9 mouse cellular contexts compared by ENCODE assay signal in genomic region chr9:62560006-62560405, GRCm38 (mm10). TPM values are rescaled to one million over a fixed set of nuclear protein-coding genes. Genes with fewer than 3 reads are reported as not detected.
A peak's percentile ranks its signal among the peaks of the same experiment; 100 is the strongest.
DNase-seq lines count a peak whose midpoint lies in the region; ATAC-seq lines count a peak whose summit lies in the region.
"Had no signal": no experiment of that assay in that cellular context is flagged by ENCODE, and none has a peak within 500 bp of the region (broad histone marks: within the 10 kb centered on the region; RNA-seq: fewer than 3 reads in every experiment).

No protein-coding gene starts in this region.

- DNase-seq in urinary bladder, adult 18-20 months (ENCODE audit: low spot score in 2 of 2) = peak; percentile 16 to 80
- no peak for DNase-seq in urinary bladder, postnatal 10 days (ENCODE audit: low spot score)
- DNase-seq in gastrocnemius, adult 18-20 months (ENCODE audit: low spot score) = peak; percentile 89
- peak; percentile 76 to 79 for DNase-seq in heart, postnatal 36 days
- DNase-seq in urinary bladder, postnatal 4 days (ENCODE audit: low spot score in 2 of 2) = peak; percentile 68 to 72
- DNase-seq in forebrain, embryonic 11.5 days (ENCODE audit: low spot score) = no peak

- H3K4me2 ChIP-seq in lung, embryonic 15.5 days = no peak overlapping the region
- H3K4me2 ChIP-seq in forebrain, embryonic 11.5 days (ENCODE audit: low read depth, low read length, severe bottlenecking) = no peak overlapping the region

- H3K27ac ChIP-seq in lung, embryonic 15.5 days = no peak overlapping the region
- no peak overlapping the region for H3K27ac ChIP-seq in forebrain, embryonic 11.5 days (ENCODE audit: low read depth, low read length)

- intact Hi-C loops in heart, postnatal 36 days (cut with DNase I) = no loop called here

- no peaks in the 10 kb centered on the region for H3K4me1 ChIP-seq in lung, embryonic 15.5 days
- H3K4me1 ChIP-seq in forebrain, embryonic 11.5 days (replicated peaks; ENCODE audit: control insufficient read depth, insufficient read depth, low read length) = no peaks in the 10 kb centered on the region; the same call in 1 of the 2 replicates

- no peak overlapping the region for H3K4me3 ChIP-seq in lung, embryonic 15.5 days
- no peak overlapping the region for H3K4me3 ChIP-seq in forebrain, embryonic 11.5 days (ENCODE audit: low read depth, low read length)
- H3K4me3 ChIP-seq: erythroblast, embryonic 14.5 days had no signal

- no peaks in the 10 kb centered on the region for H3K27me3 ChIP-seq in lung, embryonic 15.5 days
- H3K27me3 ChIP-seq in forebrain, embryonic 11.5 days (ENCODE audit: control insufficient read depth, insufficient read depth, low read length) = no peaks in the 10 kb centered on the region

- no peaks in the 10 kb centered on the region for H3K9me3 ChIP-seq in lung, embryonic 15.5 days
- H3K9me3 ChIP-seq in forebrain, embryonic 11.5 days (ENCODE audit: control insufficient read depth, low read length) = no peaks in the 10 kb centered on the region

- WGBS in lung, embryonic 15.5 days = 31% methylated on average over 5 of the region's 5 CpGs
- WGBS in forebrain, embryonic 11.5 days = 69% methylated on average over 5 of the region's 5 CpGs

- H3K9ac ChIP-seq in lung, embryonic 15.5 days = no peak overlapping the region
- no peak overlapping the region for H3K9ac ChIP-seq in forebrain, embryonic 11.5 days (ENCODE audit: low read length)

- no peaks in the 10 kb centered on the region for H3K36me3 ChIP-seq in lung, embryonic 15.5 days
- no peaks in the 10 kb centered on the region for H3K36me3 ChIP-seq in forebrain, embryonic 11.5 days (ENCODE audit: control insufficient read depth, insufficient read depth, low read length)

- ATAC-seq in lung, embryonic 15.5 days (ENCODE audit: borderline replicate concordance, extremely low read depth, low FRiP score, low TSS enrichment) = peak; percentile 75
- no peak for ATAC-seq in monocyte, adult 5-6 weeks (replicated peaks; ENCODE audit: insufficient number of reproducible peaks, low FRiP score, low TSS enrichment, poor library complexity, severe bottlenecking)
- no peak for ATAC-seq in forebrain, embryonic 11.5 days (replicated peaks; ENCODE audit: low FRiP score)

RNA-seq across cellular contexts. Expression of gene Coro2b, which starts 23.2 kb away (rescaled TPM):
- 1 to 10 TPM; 5.7 to 6.1 TPM for total RNA-seq in gastrocnemius, adult 18-20 months (2021)
- 10 to 100 TPM in 1 of 2 experiments, 1 to 10 TPM in 1; 9.8 to 14.5 TPM for total RNA-seq in heart, postnatal 36 days (2021)
- polyA plus RNA-seq in lung, embryonic 15.5 days (2015; fragmentation: Nextera tagmentation; extraction: Ambion mirVana) = 20.5 and 22.8 TPM in 2 replicates
- total RNA-seq in monocyte, adult 5-6 weeks (2017) = 0.49 TPM in 1 of 3 replicates, not detected in the others
- polyA plus RNA-seq in forebrain, embryonic 11.5 days (2014; fragmentation: Nextera tagmentation; extraction: Ambion mirVana) = 24.0 and 26.5 TPM in 2 replicates
- polyA plus RNA-seq: erythroblast, embryonic 14.5 days had no signal

Comparison
In these comparisons a context has a peak if more than half of its experiments do, and no peak if none do; other contexts are left out.
1. DNase-seq: peak in urinary bladder, adult 18-20 months (2 of 2), gastrocnemius, adult 18-20 months (single experiment), heart, postnatal 36 days (2 of 2) and urinary bladder, postnatal 4 days (2 of 2); none in urinary bladder, postnatal 10 days (single experiment) and forebrain, embryonic 11.5 days (single experiment).